Mouse (Mus musculus): ENCODE measurements around the gene Zfp366.

The Zfp366 gene

DNA sequence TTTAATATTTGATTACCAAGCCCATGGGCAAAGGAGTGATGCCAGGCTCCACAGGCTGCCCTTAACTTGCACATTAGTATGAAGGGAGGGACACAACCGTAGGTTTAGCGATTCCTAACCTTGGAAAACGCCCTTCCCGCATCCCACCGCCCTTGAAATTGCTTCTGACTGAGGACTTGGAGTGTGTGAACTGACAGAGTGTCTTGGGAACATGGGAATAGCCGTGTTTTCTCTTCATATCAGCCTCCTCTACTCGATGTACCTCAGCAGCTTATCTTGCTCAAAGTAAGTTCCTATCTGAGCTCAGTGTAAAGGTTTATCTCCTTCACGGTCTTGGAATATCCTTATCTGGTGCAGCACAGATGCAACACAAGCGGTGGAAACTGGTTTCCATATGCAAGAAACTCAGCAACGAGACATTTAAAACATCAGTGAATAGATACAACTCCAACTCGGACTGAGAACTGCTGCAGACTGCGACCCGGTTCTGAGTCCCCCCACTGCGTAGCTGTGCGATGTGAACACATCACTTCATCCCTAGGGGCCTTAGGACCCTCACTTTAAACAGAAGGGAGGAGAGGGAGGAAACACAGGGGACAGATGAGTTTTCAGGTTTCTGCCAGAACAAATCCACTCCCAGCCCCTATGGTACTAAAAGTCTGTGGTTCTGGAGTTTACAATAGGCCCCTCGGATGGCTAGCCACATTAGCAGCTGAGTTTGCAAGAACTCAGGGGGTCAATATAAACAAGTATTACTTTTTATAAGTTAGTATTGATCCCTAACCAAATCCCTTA, 43.0 kb downstream of the Zfp366 start:
- no peak for DNase-seq (ENCODE audit: low spot score)

DNA sequence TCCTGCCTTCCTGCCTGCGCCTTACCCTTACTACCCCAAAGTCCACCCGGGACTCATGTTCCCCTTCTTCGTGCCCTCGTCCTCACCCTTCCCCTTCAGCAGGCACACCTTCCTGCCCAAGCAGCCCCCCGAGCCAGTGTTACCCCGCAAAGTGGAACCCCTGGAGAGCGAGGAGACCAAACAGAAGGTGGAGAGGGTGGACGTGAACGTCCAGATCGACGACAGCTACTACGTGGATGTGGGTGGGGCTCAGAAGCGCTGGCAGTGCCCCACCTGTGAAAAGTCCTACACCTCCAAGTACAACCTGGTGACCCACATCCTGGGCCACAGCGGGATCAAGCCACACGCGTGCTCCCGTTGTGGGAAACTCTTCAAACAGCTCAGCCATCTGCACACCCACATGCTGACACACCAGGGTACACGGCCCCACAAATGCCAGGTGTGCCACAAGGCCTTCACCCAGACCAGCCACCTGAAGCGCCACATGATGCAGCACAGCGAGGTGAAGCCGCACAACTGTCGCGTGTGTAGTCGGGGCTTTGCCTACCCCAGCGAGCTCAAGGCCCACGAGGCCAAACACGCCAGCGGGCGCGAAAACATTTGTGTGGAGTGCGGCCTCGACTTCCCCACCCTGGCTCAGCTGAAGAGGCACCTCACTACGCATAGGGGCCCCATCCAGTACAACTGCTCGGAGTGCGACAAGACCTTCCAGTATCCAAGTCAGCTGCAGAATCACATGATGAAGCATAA, 44.4 kb downstream of the Zfp366 start:
- DNase-seq (ENCODE audit: low spot score) = no peak

DNA sequence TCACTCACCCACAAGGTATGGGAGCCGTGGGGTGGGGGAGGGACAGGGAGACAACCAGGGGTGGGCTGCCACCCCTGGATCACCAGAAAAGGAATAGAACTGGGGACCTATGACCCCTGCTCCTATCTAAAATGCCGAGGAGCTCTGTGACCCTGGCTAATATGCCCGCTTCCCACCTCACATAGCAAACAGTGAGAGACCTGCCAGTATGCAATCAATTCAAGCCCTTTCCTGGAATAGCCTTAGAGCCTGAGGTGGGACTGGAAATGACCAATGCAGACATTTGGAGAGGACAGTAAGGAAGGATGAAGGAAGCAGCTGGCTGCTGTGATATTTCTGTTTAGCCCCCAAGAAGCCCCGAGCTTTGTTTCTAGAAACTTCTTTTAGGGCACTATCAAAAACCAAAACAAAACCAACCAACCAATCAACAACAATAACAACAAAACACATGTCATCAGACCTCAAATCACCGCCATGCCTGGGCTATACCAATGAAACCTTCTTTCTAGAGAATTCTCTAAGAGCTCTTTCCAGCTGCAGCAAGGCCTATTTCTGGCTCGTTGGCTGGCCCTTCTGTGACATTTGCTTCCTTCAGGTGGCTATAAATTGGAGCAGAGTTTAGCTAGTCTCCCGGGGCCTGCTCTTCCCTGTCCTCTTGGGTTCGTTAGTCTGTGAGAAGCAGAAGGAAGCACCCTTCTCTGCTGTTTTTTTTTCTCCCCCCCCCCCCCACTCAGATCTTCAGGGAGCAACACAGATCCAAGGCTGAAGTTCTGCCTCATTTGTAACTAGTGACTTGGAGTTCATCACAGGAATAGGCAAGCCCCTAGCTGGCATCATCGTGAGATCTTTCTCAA, 45.2 kb downstream of the Zfp366 start:
- DNase-seq (ENCODE audit: low spot score) = no peak

DNA sequence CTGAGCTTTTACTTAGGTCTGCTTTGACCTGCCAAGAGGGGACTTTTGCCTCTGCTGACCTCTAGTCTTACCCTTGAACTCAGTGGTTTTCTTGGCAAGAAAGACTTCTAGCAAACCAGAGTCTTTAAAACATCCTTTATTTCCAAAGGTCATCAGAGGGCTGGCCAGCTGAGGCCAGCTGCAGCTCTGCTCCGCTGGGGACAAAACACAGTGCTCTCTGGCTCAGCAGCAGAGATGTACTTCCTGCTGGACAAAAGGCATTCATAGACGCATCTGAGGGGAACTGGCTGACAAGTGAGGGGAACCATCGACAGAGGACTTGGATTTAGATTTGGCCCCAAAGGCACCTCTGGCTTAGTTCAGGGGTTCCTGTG, 45.9 kb downstream of the Zfp366 start:
- no peak for DNase-seq (ENCODE audit: low spot score)

DNA sequence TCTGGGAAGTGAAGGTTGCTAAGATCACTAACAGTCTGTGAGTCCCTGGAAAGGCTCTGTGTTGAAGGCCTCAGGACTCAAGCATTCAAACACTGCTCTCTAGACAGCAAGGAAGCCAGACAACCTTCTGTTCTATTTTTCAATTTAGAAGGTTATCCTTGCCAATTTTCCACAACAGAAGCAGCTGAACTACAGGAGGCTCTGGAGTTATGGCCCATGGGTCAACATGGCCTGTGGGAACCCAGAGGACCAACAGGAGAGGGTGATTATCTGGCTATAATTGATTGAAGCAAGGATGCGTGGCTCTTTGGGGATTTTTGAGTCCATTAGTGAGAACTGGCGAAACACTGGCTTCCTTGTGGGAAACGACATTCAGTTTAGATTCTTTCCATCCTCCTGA, 48.7 kb downstream of the Zfp366 start:
- no peak for DNase-seq (ENCODE audit: low spot score)

DNA sequence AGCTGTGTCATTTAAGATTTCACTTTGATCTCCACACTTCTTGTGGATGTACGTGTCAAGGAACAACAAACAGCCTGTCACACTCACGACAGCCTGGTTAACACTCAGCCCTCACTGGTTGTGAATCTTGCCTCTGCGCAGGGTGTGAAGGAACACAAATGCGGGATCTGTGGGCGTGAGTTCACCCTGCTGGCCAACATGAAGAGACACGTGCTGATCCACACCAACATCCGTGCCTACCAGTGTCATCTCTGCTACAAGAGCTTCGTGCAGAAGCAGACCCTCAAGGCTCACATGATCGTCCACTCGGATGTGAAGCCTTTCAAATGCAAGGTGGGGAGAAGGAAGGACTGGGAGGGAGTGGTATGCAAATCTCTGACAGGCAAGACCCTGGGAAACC, 49.3 kb downstream of the Zfp366 start:
- DNase-seq (ENCODE audit: low spot score) = no peak

DNA sequence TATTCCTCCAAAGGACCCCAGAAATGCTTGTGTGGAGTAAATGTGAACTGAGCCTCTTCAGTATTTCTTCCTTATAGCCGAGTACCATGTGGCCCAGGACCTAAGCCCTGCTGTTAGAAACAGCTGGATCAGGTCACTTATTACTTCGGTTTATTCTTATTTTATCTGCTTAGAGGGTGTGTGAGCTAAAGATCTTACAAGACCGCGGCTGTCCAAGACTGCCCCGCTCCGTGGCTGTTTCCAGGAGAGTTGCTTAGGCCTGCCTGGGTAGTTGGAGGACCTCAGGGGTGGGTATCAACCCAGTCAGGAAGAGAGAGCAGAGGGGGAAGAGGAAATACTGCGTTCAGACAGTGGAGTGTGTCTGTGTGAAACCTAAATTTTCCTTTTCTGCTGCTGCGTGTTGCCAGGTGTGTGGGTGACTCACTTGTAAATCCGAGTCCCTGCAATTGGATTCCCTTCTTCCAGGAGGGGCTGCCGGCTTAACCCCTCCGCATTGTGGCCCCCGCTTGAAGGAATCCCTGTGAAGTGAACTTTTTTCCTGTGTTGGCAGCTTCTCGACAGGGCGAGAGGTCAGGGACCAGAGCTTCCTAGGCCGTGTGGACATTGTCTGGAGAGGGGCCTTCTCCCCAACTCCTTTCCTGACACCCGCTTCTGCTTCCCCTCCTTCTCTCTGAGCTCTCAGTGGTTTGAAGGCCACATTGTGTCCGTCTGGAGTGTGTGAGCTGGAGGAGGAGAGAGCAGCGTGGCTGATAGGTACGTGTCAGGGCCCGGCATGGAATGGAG, 51.0 kb downstream of the Zfp366 start:
- DNase-seq (ENCODE audit: low spot score) = no peak

DNA sequence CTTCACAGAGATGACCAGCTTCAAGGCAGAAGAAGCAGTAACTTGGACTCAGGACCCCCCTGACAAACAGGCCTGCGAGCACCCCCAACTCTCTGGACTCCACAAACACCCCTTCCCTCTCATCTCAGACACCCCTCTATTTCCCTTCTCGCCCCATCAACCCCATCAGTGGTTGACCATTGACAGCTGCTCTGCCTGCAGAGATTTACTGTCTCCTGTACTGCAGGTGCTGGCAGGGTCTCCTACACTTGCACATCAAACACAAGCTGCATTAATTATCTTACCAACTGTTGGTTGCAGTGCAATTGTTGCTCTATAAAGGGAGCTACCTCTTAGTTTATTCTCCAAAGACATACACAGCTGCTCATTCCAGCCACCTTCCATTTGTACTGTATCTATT, 51.6 kb downstream of the Zfp366 start:
- no peak for DNase-seq (ENCODE audit: low spot score)

DNA sequence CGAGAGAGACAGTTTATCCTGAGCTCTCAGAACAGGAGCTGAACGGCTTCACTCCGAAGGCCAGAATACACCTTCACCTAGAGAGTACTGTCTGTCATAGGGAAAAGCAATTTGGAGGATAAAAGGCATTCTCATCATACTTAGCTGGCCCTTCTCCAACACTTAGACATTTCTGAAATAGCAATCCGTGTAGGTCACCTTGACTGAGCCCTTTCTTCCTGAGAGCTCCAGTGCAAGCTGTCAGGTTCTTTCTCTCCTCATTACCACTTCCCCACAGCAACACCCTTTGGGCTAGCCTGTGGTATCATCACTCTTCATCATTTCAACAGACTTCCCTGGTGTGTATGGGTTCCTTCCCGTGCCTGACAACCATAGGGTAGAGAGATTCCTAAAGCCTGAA, 52.5 kb downstream of the Zfp366 start:
- DNase-seq (ENCODE audit: low spot score) = no peak

DNA sequence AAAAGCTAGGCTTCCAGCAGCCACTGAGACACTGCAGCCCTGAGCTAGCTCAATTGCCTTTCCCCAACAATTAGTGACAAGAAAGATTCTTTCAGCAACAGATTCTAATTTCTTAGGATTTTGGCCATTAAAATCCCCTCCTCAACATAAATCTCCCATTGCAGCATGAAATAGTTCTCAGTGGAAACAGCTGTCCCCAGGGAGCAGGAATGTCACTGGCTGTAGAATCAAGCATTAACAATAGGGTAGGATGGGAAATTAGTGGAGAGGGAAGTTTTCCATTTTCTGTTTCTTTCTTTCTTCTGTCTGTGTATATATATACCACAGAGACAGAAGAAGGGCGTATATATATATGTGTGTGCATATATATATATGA, 53.2 kb downstream of the Zfp366 start:
- DNase-seq (ENCODE audit: low spot score) = no peak

DNA sequence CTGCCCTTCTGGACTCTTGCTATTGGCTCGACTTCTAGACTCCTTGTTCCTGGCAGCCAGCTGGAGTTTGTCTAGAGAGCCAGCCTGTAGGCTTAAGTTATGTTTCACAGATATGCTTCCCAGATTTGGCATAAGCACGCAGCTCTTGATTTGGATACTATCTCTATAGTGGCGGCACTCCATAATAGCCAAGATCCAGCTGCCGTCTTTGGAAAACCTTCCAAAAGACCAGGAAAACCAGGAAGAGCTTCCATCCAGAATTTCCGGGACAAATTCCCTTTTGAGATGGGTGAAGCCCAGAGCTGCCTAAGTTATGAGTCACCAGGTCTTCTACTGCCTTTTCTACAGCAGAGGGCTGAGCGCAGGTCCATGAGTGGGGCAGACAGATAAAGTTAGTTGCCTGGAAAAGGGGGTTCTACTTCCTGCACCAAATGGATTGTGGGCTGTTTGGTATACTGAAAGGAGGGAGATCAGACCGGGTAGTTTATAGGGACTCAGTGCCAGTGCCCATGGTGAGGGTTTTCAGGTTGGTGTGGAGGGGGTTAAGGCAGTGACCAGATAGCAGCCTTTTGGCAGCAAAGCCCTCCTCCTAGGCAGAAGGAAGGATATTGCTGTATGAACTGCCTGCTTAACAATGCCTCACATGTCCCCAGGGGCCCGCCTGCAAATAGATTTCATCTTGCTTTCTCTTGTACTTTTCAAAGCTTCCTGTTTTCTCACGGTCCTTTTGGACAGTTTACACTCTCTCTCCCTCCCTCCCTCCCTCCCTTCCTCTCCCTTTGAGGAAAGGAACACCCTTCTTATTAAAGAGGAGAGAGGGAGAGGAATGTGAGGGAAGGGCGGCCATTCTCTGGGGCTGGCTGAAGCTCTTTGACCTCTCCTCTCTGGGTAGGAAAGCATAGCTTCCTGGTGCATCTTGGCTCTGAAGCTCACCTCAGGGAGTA, 53.9 kb downstream of the Zfp366 start:
- peak; percentile 56 for DNase-seq (ENCODE audit: low spot score)

DNA sequence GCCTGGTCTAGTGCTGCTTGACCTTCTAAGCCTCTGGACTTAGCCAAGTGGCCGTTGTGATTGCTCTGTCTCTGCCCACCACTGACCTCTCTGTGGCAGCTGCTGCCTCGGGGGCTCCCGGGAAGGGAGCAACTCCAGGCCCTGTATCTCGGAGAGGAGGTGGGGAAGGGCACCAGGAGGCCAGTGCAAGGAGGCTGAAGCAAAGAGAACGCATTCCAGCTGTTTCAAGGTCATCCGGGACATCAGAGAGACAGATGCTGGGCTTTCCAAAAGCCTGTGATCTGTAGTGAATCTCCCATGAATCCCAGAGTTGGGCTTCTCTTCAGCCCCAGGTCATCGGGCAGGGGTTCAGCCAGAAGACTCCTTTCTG, 54.5 kb downstream of the Zfp366 start:
- DNase-seq (ENCODE audit: low spot score) = no peak

DNA sequence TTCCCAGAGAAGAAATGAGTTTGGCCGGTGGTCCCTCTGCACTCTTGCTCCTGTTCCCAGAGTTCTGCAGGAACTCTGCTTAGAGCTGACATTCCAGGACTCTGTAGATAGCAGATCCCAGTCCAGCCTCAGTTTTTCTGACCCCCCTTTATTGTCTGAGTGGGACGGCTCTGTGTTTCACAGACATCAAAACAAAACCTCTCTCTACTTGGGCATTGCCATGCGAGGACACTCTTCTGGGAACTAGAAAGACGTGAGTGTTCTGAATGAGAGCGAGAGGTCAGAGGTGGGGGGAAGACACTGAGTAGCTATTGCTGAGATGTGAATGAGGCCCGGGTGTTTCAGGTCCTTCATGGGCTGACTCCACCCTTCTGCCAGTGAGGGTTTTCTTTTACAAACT, 55.1 kb downstream of the Zfp366 start:
- DNase-seq (ENCODE audit: low spot score) = no peak

DNA sequence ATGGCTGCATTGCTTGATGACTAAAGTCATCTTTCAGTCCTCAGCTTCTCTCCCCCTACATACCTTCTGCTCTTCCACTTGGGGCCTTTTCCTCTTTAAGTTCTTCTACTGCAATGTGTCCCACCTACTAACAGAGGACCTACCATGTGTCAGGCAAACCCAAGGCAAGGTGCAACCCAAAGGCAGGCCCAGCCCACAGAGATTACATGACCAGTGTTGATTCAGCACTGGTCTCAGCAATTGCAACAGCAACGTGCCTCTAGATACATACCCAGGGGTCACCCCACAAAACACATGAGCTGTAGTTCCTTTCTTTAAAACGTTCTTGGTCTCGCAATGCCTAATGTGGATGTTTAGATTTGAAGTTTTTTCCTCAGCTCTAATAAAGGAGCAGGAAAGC, 57.4 kb downstream of the Zfp366 start:
- no peak for DNase-seq (ENCODE audit: low spot score)

DNA sequence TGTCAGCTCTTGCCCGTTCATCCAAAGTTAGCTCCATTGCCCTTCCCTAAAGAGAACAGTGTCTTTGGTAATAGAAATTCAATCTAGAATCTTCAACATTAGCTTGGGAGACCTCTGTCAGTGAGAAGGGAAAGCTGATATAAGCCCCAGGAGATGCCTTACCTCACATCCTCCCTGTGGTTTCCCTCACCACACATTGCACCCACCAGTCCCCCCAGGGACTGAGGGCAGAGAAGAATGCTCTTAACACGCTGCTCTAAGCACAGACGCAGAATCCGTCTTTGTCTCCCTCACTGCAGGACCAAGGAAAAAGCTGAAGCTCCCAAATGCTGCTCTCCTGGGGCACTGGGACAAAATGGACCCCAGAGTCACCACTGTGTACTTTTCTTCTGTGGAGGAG, 58.3 kb downstream of the Zfp366 start:
- no peak for DNase-seq (ENCODE audit: low spot score)

DNA sequence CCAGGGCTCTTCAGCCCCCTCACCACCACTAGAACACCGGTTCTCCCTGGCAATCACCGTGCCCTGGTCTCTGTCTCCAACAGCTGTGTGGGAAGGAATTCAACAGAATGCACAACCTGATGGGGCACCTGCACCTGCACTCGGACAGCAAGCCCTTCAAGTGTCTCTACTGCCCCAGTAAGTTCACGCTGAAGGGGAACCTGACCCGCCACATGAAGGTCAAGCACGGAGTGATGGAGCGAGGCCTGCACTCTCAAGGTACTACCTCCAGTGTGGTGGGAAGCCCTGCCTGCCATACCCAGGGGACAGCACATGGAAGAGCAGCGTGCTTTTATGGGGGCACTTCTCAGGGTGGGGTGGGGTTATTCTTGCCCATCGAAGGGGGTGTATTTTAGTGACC, 59.2 kb downstream of the Zfp366 start:
- no peak for DNase-seq (ENCODE audit: low spot score)

DNA sequence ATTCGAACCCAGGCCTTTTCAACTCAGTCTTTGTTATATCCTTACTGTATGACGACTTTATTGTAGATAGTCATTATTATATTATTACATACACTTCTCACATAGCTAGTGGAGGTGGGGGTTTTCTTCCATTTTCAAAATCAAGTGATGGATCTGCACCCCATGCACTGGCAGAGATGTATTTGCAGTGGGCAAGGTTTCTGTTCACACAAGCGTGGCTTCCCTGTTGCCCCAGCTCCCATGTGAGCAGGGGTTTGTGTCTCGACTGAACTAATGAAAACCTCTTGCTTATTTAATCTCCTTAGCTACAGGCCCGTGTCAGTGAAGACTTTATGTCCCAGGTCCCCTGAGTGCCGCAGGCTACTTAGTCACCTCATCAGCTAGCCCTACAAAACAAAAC, 59.8 kb downstream of the Zfp366 start:
- DNase-seq (ENCODE audit: low spot score) = no peak

DNA sequence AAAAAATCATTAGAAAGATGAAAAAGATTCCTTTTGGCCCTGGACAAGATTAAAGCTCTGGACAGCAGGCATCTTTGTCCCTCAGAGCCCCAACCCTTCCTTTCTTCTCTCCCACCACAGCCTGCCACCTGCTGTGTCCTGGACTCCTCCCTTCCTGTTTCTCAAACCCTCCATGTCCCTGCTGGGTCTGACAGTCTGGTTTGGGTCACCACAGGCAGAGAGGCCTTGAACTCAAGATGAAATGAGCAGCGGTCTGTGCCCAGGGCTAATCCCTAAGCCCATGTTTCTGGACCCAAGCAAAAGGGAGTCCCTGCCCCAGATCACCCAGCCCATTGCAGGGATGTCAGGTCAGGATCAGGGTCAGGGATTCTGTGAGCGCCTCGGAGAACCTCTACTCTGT, 60.3 kb downstream of the Zfp366 start:
- no peak for DNase-seq (ENCODE audit: low spot score)

DNA sequence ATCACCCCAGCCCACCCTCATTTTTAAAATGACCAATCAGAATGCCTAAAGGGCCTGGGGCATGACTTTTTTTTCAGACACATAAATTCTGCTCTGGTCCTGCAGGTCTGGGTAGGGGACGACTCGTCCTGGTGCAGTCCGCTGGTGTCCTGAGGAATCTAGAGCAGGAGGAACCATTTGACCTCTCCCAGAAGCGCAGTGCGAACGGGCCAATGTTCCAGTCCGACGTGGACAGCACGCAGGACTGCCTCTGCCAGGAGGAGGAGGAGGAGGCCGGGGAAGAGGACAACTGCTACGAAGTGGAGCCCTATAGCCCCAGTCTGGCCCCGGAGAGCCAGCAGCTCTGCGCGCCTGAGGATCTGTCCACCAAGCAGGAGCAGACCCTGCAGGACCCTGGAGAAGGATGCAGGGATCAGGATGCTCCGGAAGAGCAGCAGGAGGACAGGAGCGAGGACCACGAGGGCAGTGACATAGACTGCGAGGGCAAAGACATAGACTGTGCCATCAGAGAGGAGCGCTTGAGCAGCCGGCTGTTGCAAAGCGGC, 61.4 kb downstream of the Zfp366 start:
- no peak for DNase-seq (ENCODE audit: low spot score)

DNA sequence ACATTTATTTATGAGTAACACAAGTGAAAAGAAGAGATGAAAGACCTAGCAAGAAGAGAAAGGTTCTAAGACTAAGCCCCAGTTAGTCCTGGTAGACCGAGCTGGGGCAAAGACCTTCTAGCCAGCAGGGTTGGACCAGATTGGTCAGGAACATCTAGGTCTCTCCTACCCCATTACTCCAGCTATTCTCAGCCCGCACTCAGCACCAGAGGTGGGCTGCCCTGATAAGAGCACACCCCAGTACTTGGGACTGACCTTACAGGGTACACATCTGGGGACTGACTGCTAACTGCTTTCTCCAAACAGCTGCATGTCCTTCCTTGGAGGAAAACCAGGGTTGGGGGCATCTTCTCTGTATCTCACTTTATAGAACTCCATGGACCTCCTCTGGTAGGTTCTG, 66.2 kb downstream of the Zfp366 start:
- no peak for DNase-seq (ENCODE audit: low spot score)

DNA sequence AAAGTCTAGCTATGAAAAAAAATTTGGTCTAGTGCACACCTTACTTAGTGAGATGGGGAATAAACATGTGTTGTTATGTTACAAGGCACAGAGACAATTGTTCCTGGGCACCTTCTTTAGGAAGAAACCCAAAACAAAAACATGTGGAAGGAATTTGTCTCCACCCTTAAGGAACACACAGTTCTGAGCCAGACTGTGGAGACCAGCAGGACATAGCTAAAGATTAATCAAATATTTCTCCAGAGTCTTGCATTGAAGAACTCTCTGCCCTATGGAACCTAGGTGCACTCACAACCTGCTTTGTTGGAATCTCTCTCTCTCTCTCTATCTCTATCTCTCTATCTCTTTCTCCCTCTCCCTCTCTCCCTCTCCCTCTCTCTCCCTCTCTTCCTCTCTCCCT, 69.6 kb downstream of the Zfp366 start:
- no peak for DNase-seq (ENCODE audit: low spot score)

Data from yolk sac, embryonic 10.5 days (tissue).